Mouse (Mus musculus) spleen, adult 18-20 months (tissue): ENCODE measurements around the gene Tmem25.

Experiments
- DNase-seq, 2 experiments: peaks; one replicate each; pipeline ENCODE4 v3.0.0; 2022; ENCODE audit warnings: mixed read lengths in 2 of 2

The Tmem25 gene

DNA sequence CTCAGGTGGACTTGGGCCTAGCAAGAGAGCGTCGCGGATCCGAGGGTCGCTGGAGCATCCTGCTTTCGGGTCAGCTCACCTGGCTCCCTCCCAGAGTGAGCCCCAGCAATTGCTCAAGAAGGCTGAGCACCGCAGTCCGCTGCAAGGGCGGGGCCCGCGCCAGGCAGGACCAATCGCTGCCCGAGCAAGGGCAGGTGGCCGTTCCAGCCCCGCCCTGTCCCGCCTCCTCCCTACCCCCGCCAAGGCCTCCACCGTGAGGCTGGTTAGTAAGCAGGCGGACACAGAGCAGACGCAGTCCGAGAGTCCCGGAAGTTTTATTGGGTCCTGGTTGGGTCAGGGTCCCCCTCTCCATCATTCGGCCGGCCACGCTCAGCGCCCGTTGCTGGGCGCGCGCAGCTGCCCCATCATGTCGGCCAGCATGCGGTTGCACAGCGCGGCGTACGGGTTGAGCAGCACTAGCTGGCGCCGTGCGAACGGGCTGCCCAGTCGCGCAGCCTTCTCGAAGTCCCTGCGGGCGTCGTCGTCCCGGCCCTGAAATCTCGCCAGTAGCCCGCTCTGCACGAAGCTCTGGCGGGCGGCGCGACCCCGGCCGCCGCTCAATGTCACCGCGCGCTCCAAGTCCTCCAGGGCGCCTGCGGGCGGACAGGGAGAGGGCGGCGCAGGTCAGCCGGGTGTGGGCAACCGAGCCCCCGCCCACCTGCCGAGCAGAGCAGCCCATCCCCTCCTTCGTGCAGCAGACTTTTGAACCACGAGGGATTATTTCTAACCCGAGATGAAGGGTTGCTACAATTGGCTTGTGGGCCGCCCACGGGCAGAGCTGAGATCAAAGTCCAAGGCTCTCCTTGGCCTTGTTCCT lies at the start of gene Tmem25:
Gene Tmem25, minus strand, starts transcription at position 206 of the 856 bp plus-strand sequence.
- peak; percentile 61 to 77 for DNase-seq

- DNase-seq, result no peak
Measured at GRCm38 (mm10) chr9:44847446-44847845, 48.3 kb upstream of the Tmem25 start.

GRCm38 (mm10) chr9:44841241-44841640 lies 42.1 kb upstream of the Tmem25 start:
- peak in 1 of 2 experiments; percentile 24 for DNase-seq

DNA sequence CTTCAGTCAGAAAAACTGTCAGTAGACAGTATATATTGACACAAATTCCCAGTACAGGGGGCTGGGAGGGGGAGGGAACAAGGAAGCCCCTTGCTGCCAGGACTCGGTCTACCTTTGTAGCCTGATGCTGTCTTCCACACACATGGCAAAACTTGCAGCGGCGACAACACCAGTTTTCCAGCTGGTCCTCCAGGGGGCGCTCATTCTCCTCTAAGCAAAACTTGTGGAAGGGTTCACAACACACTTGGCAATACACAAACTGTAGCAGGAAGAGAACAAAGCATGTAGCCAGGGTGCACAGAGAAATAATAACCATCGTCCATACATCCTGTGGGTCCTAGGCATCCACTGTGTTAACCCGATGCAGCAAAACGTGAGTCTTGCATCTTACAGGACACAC lies 37.3 kb upstream of the Tmem25 start:
- peak; percentile 35 to 65 for DNase-seq

GRCm38 (mm10) chr9:44832356-44832755 lies 33.2 kb upstream of the Tmem25 start:
- DNase-seq, result no peak

GRCm38 (mm10) chr9:44830506-44830905 lies 31.4 kb upstream of the Tmem25 start:
- no peak for DNase-seq

- no peak for DNase-seq
Measured at GRCm38 (mm10) chr9:44828944-44829343, 29.8 kb upstream of the Tmem25 start.

- DNase-seq, result no peak
Measured at GRCm38 (mm10) chr9:44826660-44827059, 27.6 kb upstream of the Tmem25 start.

GRCm38 (mm10) chr9:44819920-44820827 lies 21.1 kb upstream of the Tmem25 start:
- no peak for DNase-seq

- no peak for DNase-seq
Measured at GRCm38 (mm10) chr9:44817522-44817921, 18.4 kb upstream of the Tmem25 start.

- DNase-seq, result no peak
Measured at GRCm38 (mm10) chr9:44814179-44814578, 15.1 kb upstream of the Tmem25 start.

DNA sequence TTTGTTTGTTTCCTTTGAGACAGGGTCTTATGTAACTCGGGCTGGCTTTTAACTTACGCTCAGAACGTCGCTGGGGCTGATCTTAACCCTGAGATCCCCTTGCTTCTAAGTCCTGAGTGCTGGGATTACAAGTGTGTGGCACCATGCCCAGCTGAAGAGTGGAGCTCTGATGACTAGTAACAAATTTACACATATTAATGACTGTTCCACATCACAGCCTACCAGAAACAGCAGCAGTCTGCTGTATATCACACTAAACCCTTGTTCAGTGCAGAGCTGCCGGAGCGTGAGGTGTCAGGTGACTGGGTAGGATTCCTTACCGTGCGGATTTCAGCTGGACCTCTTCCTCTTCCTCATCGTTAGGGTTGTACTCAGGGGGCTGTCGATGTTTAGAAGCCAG lies 11.2 kb upstream of the Tmem25 start:
- DNase-seq, result no peak

GRCm38 (mm10) chr9:44807778-44808177 lies 8.7 kb upstream of the Tmem25 start:
- DNase-seq, result no peak

DNA sequence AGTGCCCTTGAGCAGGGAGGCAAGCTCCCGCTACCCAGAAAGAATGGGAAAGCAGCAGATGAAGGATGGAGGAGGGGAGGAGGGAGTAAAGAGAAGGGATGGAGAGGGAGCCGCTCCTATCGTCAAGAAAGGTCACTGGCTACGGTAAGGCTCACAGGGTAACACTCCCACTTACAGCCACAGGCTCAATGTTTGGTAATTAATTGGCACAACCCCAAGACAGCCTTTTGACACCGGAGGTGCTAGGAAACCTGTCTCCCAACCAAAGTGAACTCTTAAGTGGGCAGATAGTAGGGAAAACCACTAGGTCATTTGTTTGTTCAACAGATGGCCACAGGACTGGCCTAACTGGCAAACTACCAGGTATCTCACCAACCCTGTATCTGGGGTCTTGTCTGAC lies 8.0 kb upstream of the Tmem25 start:
- no peak for DNase-seq

DNA sequence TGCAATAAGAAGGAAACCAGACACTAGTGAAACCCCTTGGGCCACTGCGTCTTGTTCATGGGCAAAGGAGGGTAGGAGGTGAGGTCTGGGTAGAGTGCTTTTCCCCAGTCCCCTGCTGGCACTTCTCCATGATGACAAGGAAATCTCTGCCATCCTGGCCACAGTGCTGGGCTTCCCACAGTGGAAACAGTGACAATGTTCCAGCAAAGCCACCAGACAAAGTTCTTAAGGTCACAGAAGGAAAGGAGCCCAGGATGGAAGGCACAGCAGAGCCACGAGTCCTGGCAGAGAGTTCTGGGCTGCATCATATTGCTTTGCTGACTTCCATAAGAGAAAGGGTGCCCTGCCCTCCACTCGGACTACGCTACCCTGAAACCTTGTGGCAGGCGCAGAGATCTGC lies 6.4 kb upstream of the Tmem25 start:
- DNase-seq, result no peak

DNA sequence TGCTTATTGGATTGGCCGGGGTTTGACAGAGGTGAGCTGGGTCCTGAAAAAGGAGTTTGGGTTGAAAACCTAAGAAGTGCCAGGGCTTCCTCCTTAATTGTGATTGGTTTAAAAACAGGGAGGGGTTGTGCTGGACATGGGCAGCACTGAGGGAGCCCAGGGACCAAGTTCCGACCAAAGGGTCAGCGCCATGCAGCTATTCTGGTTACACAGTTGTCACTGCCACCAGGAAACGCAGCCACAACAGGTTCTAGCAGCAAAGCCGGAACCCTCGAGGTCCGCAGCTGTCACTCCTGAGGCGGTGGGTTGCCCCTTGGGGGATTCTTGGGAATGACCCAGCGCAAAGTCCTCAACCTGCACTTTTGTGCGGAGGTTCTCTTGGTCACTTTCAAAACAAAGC lies 5.6 kb upstream of the Tmem25 start:
- DNase-seq, result no peak

- no peak for DNase-seq
Measured at GRCm38 (mm10) chr9:44802808-44803450, 3.8 kb upstream of the Tmem25 start, which contains the start of gene Ttc36. TSS of gene Ttc36 (minus strand) at chr9:44803072.

GRCm38 (mm10) chr9:44801669-44802068 lies 2.6 kb upstream of the Tmem25 start:
- DNase-seq, result no peak

GRCm38 (mm10) chr9:44799958-44800324 lies 834 bp upstream of the Tmem25 start:
- DNase-seq, result no peak

DNA sequence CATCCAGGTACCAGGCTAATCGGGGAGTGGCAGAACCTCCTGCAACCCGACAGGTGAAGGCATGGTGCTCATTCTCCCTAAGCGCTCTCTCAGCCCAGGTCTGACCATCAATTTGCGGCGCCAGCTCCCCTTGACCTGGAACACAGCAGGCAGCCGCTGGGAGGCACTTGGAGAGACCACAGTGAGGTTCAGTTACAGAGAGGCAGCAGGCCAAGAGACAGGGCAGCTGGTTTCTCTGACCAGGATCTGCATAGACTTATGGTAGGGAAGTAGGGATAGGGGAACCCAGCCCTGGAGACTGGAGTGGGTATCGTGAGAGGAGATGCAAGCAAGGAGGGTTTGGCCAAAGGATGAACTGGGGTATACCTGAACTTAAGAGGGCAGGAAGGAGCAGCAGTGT lies 809 bp downstream of the Tmem25 start:
- no peak for DNase-seq

DNA sequence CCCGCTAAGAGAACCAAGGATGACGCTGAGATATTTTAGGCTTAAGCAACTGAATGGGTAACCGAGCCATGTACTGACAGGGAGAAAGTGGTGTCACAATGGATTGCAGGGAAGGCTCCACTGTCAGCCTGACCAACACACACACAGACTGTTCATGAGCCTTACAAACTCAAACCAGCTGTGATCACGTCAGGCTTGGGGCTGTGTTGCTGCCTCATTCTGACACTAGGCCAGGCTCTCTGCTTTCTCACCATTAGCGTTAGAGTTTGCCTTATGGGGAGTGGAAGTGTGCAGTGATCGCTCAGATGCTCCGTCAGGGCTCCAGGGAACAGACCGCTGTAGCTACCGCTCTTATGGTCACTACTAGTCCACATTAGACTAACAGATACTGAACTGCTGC lies 6.3 kb downstream of the Tmem25 start:
- DNase-seq, result no peak

DNA sequence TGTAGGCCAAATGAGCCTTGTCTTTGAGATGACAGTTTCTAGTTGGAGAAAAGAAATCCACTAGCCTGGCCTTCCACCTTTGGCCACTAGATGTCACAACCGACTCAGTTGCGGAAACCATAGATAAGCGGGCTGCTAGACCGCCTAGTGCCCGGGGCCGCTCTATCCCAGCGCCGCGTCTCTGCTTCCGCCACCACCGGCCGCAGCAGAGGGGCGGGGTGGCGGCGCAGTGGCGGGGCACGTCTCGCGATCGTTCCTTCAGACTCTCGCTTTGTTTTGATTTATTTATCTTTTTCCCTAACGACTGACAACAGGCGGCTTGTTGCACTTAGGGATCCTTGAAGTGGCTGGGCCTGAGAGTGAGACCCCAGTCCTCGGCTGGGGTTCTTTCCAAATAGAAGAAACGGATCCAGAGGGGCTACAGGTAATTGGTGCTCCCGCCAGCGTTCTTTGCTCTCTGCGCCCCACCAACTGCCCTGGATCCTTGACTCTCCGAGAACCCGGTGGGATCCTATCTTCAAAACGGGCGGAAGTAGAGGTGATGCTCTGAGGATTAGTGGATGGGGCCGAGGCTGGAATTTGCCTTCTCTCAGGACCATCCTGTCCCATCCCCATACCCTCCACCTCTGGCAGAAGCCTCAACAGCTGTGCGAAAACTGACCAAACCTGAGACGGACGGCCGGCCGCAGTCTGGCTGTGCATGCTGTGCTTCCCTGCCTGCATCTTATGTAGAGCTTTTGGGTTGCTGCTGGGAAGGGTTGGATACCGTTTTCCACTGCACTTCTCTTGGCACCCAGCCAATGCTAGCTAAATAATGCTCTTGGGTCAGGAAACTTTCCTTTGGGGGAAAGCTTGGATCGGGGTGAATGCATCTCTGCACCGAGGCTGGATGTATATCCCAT lies 26.1 kb downstream of the Tmem25 start:
- DNase-seq, result peak; percentile 80 to 89
